Mouse (Mus musculus): ENCODE measurements at regions not wholly inside any gene's neighbourhood (a gene's known extent, or its start where the extent isn't known, plus 50 kb on each side); places are given as distances from the start of the nearest gene placed in this dataset.

- Histone ChIP-seq H3K36me3 (ENCODE audit: control insufficient read depth, insufficient read depth, low read length) (no peaks in the 10 kb centered on the region), H3K9ac (ENCODE audit: low read depth, low read length) (no peak overlapping the region), H3K4me3 (ENCODE audit: insufficient read depth, low read depth, low read length) (no peak overlapping the region), H3K27ac (replicated peaks; ENCODE audit: insufficient read depth, low read depth, low read length) (no peak overlapping the region), H3K27me3 (ENCODE audit: control insufficient read depth, insufficient read depth, low read length) (no peaks in the 10 kb centered on the region), H3K79me2 (ENCODE audit: control insufficient read depth, insufficient read depth, low read length) (no peaks in the 10 kb centered on the region), H3K4me1 (ENCODE audit: control insufficient read depth, insufficient read depth, low read length) (no peaks in the 10 kb centered on the region)
- 80% methylated on average over 15 of the region's 15 CpGs for WGBS
- TF ChIP-seq POLR2A (IDR thresholded peaks at IDR 0.05; ENCODE audit: extremely low read depth, insufficient read depth, low read length) (no peak), CTCF (IDR thresholded peaks at IDR 0.05; ENCODE audit: low read depth, low read length) (no peak)
- DNase-seq (ENCODE audit: extremely low read depth, low read depth, low spot score): no peak
These were observed 253.6 kb downstream of the Gm19410 start for GRCm38 (mm10) chr8:36018993-36019753.

DNA sequence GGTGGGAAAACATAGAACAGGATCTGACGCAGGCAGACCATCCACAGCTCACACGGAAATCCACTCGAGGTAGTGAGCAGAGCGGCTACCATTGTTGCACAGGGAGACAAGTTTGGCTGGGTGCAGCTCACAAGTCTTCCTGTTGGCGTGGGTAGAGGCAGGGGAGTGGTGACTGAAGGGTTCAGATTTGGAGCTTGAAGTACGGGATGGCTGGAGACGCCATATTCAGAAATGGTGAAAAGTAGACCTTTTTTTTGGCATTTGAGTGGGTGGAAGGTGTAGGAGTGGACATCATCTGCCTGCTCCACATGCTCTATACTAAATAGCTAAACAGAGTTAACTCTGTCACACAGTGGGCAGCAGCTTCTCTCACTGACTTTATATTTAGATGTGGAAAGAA is 254.3 kb downstream of the Gm19410 start:
- Histone ChIP-seq H3K9ac (ENCODE audit: low read depth, low read length) (no peak overlapping the region), H3K36me3 (ENCODE audit: control insufficient read depth, insufficient read depth, low read length) (no peaks in the 10 kb centered on the region), H3K27ac (replicated peaks; ENCODE audit: insufficient read depth, low read depth, low read length) (no peak overlapping the region), H3K79me2 (ENCODE audit: control insufficient read depth, insufficient read depth, low read length) (no peaks in the 10 kb centered on the region), H3K4me3 (ENCODE audit: insufficient read depth, low read depth, low read length) (no peak overlapping the region), H3K27me3 (ENCODE audit: control insufficient read depth, insufficient read depth, low read length) (no peaks in the 10 kb centered on the region), H3K4me1 (ENCODE audit: control insufficient read depth, insufficient read depth, low read length) (no peaks in the 10 kb centered on the region)
- TF ChIP-seq CTCF (IDR thresholded peaks at IDR 0.05; ENCODE audit: low read depth, low read length) (no peak), POLR2A (IDR thresholded peaks at IDR 0.05; ENCODE audit: extremely low read depth, insufficient read depth, low read length) (no peak)
- no peak for DNase-seq (ENCODE audit: extremely low read depth, low read depth, low spot score)
- 92% methylated on average over 7 of the region's 7 CpGs for WGBS

DNA sequence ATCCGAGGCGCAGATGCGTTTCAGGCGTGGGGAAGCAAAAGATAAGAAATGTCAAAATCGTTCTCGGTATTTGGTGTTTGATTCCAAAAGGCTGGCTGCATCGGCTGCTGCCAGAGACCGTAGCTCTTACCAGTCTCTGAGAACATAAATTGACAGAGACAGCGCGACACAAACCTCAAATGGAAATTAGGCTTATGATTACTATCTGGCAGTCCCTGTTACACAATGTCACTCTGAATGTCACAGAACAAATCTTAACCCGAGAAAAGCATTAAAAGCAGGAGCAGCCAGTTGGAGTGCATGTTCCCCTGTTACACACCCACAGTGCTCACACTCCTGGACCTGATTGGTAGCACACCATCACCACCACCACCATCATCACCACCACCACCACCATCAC is 262.0 kb downstream of the Gm19410 start:
- no peak for TF ChIP-seq POLR2A (IDR thresholded peaks at IDR 0.05; ENCODE audit: extremely low read depth, insufficient read depth, low read length)
- no peak for TF ChIP-seq CTCF (IDR thresholded peaks at IDR 0.05; ENCODE audit: low read depth, low read length)
- 90% methylated on average over 11 of the region's 11 CpGs for WGBS
- no peaks in the 10 kb centered on the region for H3K79me2 ChIP-seq (ENCODE audit: control insufficient read depth, insufficient read depth, low read length)
- H3K4me1 ChIP-seq (ENCODE audit: control insufficient read depth, insufficient read depth, low read length): peaks cover 8% of the 10 kb centered on the region
- no peak overlapping the region for H3K27ac ChIP-seq (replicated peaks; ENCODE audit: insufficient read depth, low read depth, low read length)
- DNase-seq (ENCODE audit: extremely low read depth, low read depth, low spot score): no peak
- no peaks in the 10 kb centered on the region for H3K27me3 ChIP-seq (ENCODE audit: control insufficient read depth, insufficient read depth, low read length)
- H3K36me3 ChIP-seq (ENCODE audit: control insufficient read depth, insufficient read depth, low read length): no peaks in the 10 kb centered on the region
- no peak overlapping the region for H3K9ac ChIP-seq (ENCODE audit: low read depth, low read length)
- H3K4me3 ChIP-seq (ENCODE audit: insufficient read depth, low read depth, low read length): no peak overlapping the region

DNA sequence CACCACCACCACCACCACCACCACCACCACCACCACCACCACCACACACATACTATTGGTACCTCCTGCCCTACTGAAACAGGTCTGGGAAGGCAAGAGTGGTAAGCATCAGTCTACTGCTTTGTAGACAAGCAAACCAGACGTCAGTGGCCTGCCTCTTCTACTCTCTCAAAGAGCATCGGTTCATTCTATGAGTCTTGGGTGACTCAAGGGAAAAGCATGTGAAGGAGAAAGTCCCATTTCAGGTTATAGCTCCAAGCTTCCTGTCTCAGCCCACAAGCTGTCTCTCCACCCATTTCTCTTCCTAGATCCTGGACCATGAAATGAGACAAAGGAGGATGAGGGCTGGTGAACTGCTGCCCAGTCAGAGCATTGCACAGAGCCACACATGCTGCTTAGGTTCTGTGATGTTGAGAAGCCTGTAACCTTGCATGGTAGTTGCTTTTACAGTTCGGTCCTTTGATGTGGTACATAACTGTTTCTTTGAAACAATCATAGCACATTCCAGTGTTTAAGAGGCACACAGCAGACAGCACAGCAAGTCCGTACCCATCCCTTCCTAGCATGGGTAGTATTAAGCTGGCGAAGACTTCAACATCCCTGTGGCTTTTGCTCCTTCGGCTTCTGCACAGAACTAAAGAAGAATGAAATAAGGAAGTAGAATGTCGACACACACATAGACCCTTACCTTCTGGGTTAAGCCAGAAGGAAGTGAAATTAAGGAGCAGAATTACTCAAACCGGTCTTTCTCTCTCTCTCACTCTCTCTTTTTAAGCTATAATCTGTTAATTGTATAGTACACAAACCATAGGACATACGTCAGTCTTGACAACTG is 262.7 kb downstream of the Gm19410 start:
- Histone ChIP-seq H3K9ac (ENCODE audit: low read depth, low read length) (no peak overlapping the region), H3K79me2 (ENCODE audit: control insufficient read depth, insufficient read depth, low read length) (no peaks in the 10 kb centered on the region), H3K36me3 (ENCODE audit: control insufficient read depth, insufficient read depth, low read length) (no peaks in the 10 kb centered on the region), H3K4me1 (ENCODE audit: control insufficient read depth, insufficient read depth, low read length) (peaks cover 8% of the 10 kb centered on the region), H3K4me3 (ENCODE audit: insufficient read depth, low read depth, low read length) (no peak overlapping the region), H3K27ac (replicated peaks; ENCODE audit: insufficient read depth, low read depth, low read length) (no peak overlapping the region), H3K27me3 (ENCODE audit: control insufficient read depth, insufficient read depth, low read length) (no peaks in the 10 kb centered on the region)
- DNase-seq (ENCODE audit: extremely low read depth, low read depth, low spot score): no peak
- WGBS: 86% methylated on average over 9 of the region's 9 CpGs
- TF ChIP-seq POLR2A (IDR thresholded peaks at IDR 0.05; ENCODE audit: extremely low read depth, insufficient read depth, low read length) (no peak), CTCF (IDR thresholded peaks at IDR 0.05; ENCODE audit: low read depth, low read length) (no peak)

DNA sequence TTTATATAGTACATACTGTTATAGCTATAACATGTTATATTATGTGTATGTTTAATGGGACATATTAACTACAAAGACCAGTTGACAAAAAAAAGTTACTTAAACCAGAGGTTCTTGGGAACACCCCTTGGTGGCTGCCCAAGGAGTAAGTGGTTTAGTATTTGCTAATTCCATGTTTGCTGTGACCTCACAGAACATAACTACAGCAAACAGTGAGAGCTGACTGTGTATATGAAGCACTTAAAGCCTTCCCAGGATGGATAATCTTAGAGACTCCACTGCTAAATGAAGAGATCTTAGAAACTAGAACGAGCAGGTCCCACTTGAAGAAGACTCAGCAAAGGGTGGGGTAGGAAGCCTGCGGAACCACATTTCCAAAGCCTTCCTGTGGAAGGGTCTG is 263.9 kb downstream of the Gm19410 start:
- Histone ChIP-seq H3K27me3 (ENCODE audit: control insufficient read depth, insufficient read depth, low read length) (no peaks in the 10 kb centered on the region), H3K79me2 (ENCODE audit: control insufficient read depth, insufficient read depth, low read length) (no peaks in the 10 kb centered on the region), H3K4me1 (ENCODE audit: control insufficient read depth, insufficient read depth, low read length) (peaks cover 8% of the 10 kb centered on the region), H3K4me3 (ENCODE audit: insufficient read depth, low read depth, low read length) (no peak overlapping the region), H3K9ac (ENCODE audit: low read depth, low read length) (no peak overlapping the region), H3K36me3 (ENCODE audit: control insufficient read depth, insufficient read depth, low read length) (no peaks in the 10 kb centered on the region), H3K27ac (replicated peaks; ENCODE audit: insufficient read depth, low read depth, low read length) (no peak overlapping the region)
- TF ChIP-seq CTCF (IDR thresholded peaks at IDR 0.05; ENCODE audit: low read depth, low read length) (no peak), POLR2A (IDR thresholded peaks at IDR 0.05; ENCODE audit: extremely low read depth, insufficient read depth, low read length) (no peak)
- no peak for DNase-seq (ENCODE audit: extremely low read depth, low read depth, low spot score)
- WGBS: 80% methylated on average over 2 of the region's 2 CpGs

DNA sequence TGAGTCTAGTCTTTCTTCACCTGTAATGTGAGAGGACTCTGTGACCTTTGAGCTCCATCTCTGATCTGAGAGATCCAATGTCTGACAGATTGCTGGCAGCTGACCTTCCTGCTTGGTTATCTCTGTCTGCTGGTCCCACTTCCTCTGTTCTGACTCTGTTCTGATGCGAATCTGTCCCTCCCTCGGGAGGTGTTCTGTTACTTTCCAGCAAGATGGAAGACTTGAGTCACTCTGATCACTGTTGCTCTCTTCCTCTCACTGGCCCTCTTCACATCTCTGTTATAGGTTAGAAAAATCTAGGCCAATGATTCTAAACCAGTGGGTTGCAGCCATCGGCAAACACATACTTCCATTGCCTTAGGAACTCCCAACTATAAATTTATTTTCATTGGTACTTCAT is 264.6 kb downstream of the Gm19410 start:
- no peaks in the 10 kb centered on the region for H3K36me3 ChIP-seq (ENCODE audit: control insufficient read depth, insufficient read depth, low read length)
- 54% methylated on average over 3 of the region's 3 CpGs for WGBS
- H3K79me2 ChIP-seq (ENCODE audit: control insufficient read depth, insufficient read depth, low read length): no peaks in the 10 kb centered on the region
- peaks cover 8% of the 10 kb centered on the region for H3K4me1 ChIP-seq (ENCODE audit: control insufficient read depth, insufficient read depth, low read length)
- H3K27me3 ChIP-seq (ENCODE audit: control insufficient read depth, insufficient read depth, low read length): no peaks in the 10 kb centered on the region
- peak; percentile 30 for DNase-seq (ENCODE audit: extremely low read depth, low read depth, low spot score)
- no peak for TF ChIP-seq POLR2A (IDR thresholded peaks at IDR 0.05; ENCODE audit: extremely low read depth, insufficient read depth, low read length)
- no peak for TF ChIP-seq CTCF (IDR thresholded peaks at IDR 0.05; ENCODE audit: low read depth, low read length)
- H3K4me3 ChIP-seq (ENCODE audit: insufficient read depth, low read depth, low read length): no peak overlapping the region
- no peak overlapping the region for H3K27ac ChIP-seq (replicated peaks; ENCODE audit: insufficient read depth, low read depth, low read length)
- H3K9ac ChIP-seq (ENCODE audit: low read depth, low read length): no peak overlapping the region
